Mouse (Mus musculus): ENCODE measurements at regions not wholly inside any gene's neighbourhood (a gene's known extent, or its start where the extent isn't known, plus 50 kb on each side); places are given as distances from the start of the nearest gene placed in this dataset.
A peak's percentile ranks its signal among the peaks of the same experiment; 100 is the strongest.

- peak; percentile 13 to 29 for DNase-seq (ENCODE audit: low spot score in 2 of 2)
Measured at GRCm38 (mm10) chr1:184395215-184395614, 337.2 kb downstream of the Hlx start.

GRCm38 (mm10) chr1:184394559-184395194 lies 337.7 kb downstream of the Hlx start:
- no peak for DNase-seq (ENCODE audit: low spot score in 2 of 2)

GRCm38 (mm10) chr1:184384088-184384823 lies 348.2 kb downstream of the Hlx start:
- DNase-seq (ENCODE audit: low spot score in 2 of 2), result no peak

- DNase-seq (ENCODE audit: low spot score in 2 of 2), result no peak
Measured at GRCm38 (mm10) chr1:184378665-184379064, 344.6 kb upstream of the 1700056E22Rik start.

GRCm38 (mm10) chr1:184365026-184365425 lies 330.9 kb upstream of the 1700056E22Rik start:
- DNase-seq (ENCODE audit: low spot score in 2 of 2), result no peak

GRCm38 (mm10) chr1:184358226-184358568 lies 324.1 kb upstream of the 1700056E22Rik start:
- no peak for DNase-seq (ENCODE audit: low spot score in 2 of 2)

- DNase-seq (ENCODE audit: low spot score in 2 of 2), result peak; percentile 2 to 7
Measured at GRCm38 (mm10) chr1:184357474-184358225, 323.5 kb upstream of the 1700056E22Rik start.

GRCm38 (mm10) chr1:184353832-184354449 lies 319.8 kb upstream of the 1700056E22Rik start:
- DNase-seq (ENCODE audit: low spot score in 2 of 2), result no peak

- no peak for DNase-seq (ENCODE audit: low spot score in 2 of 2)
Measured at GRCm38 (mm10) chr1:184351760-184352159, 317.7 kb upstream of the 1700056E22Rik start.

- no peak for DNase-seq (ENCODE audit: low spot score in 2 of 2)
Measured at GRCm38 (mm10) chr1:184344829-184345228, 310.7 kb upstream of the 1700056E22Rik start.

- no peak for DNase-seq (ENCODE audit: low spot score in 2 of 2)
Measured at GRCm38 (mm10) chr1:184335952-184336351, 301.9 kb upstream of the 1700056E22Rik start.

- no peak for DNase-seq (ENCODE audit: low spot score in 2 of 2)
Measured at GRCm38 (mm10) chr1:184335281-184335680, 301.2 kb upstream of the 1700056E22Rik start.

GRCm38 (mm10) chr1:184334818-184335217 lies 300.7 kb upstream of the 1700056E22Rik start:
- DNase-seq (ENCODE audit: low spot score in 2 of 2), result no peak

- DNase-seq (ENCODE audit: low spot score in 2 of 2), result no peak
Measured at GRCm38 (mm10) chr1:184333086-184333485, 299.0 kb upstream of the 1700056E22Rik start.

- no peak for DNase-seq (ENCODE audit: low spot score in 2 of 2)
Measured at GRCm38 (mm10) chr1:184330516-184331350, 296.6 kb upstream of the 1700056E22Rik start.

- no peak for DNase-seq (ENCODE audit: low spot score in 2 of 2)
Measured at GRCm38 (mm10) chr1:184326191-184326590, 292.1 kb upstream of the 1700056E22Rik start.

- no peak for DNase-seq (ENCODE audit: low spot score in 2 of 2)
Measured at GRCm38 (mm10) chr1:184324234-184324633, 290.1 kb upstream of the 1700056E22Rik start.

GRCm38 (mm10) chr1:184320521-184321177 lies 286.5 kb upstream of the 1700056E22Rik start:
- DNase-seq (ENCODE audit: low spot score in 2 of 2), result no peak

GRCm38 (mm10) chr1:184310185-184310815 lies 276.2 kb upstream of the 1700056E22Rik start:
- no peak for DNase-seq (ENCODE audit: low spot score in 2 of 2)

- DNase-seq (ENCODE audit: low spot score in 2 of 2), result no peak
Measured at GRCm38 (mm10) chr1:184304813-184305212, 270.7 kb upstream of the 1700056E22Rik start.
